Mouse (Mus musculus) testis, adult 2 months (tissue): Measurements from ENCODE around the gene Gm21060.
"Not testable (repeated sequence)": the region's sequence is repeated elsewhere in the genome, so short reads cannot be mapped to it uniquely, and the experiment has no call there.

Experiments used
- CTCF ChIP-seq: fragments of 200-500 bp; IDR thresholded peaks from 2 replicates; pipeline ENCODE4 v1.5.1; 2012; ENCODE audit warnings: low read depth, mild to moderate bottlenecking, inconsistent platforms, low read length, moderate library complexity; ENCODE audit not compliant: control insufficient read depth, insufficient read depth, insufficient replicate concordance
- POLR2A ChIP-seq: fragments of 200-500 bp; IDR thresholded peaks from 2 replicates; pipeline ENCODE4 v1.6.1; 2012; ENCODE audit warnings: low read depth, mild to moderate bottlenecking, inconsistent platforms, low read length, moderate library complexity; ENCODE audit not compliant: control insufficient read depth

GRCm38 (mm10) chr19:61308083-61308482 lies 11.2 kb upstream of the Gm21060 start:
- TF ChIP-seq POLR2A, CTCF: not testable (repeated sequence)
